Comparison of ENCODE assay signal across 10 mouse cellular contexts in genomic region chr11:96992722-96993311, GRCm38 (mm10). TPM values are rescaled to one million over a fixed set of nuclear protein-coding genes. Genes with fewer than 3 reads are reported as not detected.
DNase-seq lines count a peak whose midpoint lies in the region; ATAC-seq lines count a peak whose summit lies in the region.
"Had no signal": no experiment of that assay in that cellular context is flagged by ENCODE, and none has a peak within 500 bp of the region (broad histone marks: within the 10 kb centered on the region; RNA-seq: fewer than 3 reads in every experiment).

No protein-coding gene starts in this region.

- no peaks in the 10 kb centered on the region for H3K9me3 ChIP-seq in heart, embryonic 10.5 days
- no peaks in the 10 kb centered on the region for H3K9me3 ChIP-seq in heart, embryonic 11.5 days (replicated peaks; ENCODE audit: control insufficient read depth, low read length)
- no peaks in the 10 kb centered on the region for H3K9me3 ChIP-seq in liver, embryonic 13.5 days (replicated peaks)

- H3K4me1 ChIP-seq in heart, embryonic 10.5 days = peaks cover 53% of the 10 kb centered on the region
- H3K4me1 ChIP-seq in heart, embryonic 11.5 days (ENCODE audit: control insufficient read depth, insufficient read depth, low read length) = peaks cover 19% of the 10 kb centered on the region
- H3K4me1 ChIP-seq in liver, embryonic 13.5 days (replicated peaks) = peaks cover 47% of the 10 kb centered on the region

- ATAC-seq in heart, embryonic 11.5 days (replicated peaks; ENCODE audit: insufficient number of reproducible peaks, low FRiP score, low TSS enrichment) = no peak
- ATAC-seq in liver, embryonic 13.5 days (ENCODE audit: low read depth) = peak; percentile 35; the same call in 1 of the 2 replicates
- ATAC-seq: forebrain, embryonic 14.5 days; hindbrain, embryonic 16.5 days had no signal

- WGBS in heart, embryonic 10.5 days = 16% methylated on average over 8 of the region's 8 CpGs
- WGBS in heart, embryonic 11.5 days (ENCODE audit: insufficient replicate concordance) = 22% methylated on average over 8 of the region's 8 CpGs
- 25% methylated on average over 8 of the region's 8 CpGs for WGBS in liver, embryonic 13.5 days (ENCODE audit: insufficient replicate concordance)

- peak overlapping the region; percentile 62; the same call in 1 of the 2 replicates for H3K27ac ChIP-seq in heart, embryonic 10.5 days
- H3K27ac ChIP-seq in heart, embryonic 11.5 days (ENCODE audit: low read depth, low read length) = no peak overlapping the region
- peak overlapping the region; percentile 11; the same call in 1 of the 2 replicates for H3K27ac ChIP-seq in liver, embryonic 13.5 days

- H3K4me2 ChIP-seq in heart, embryonic 11.5 days = no peak overlapping the region
- no peak overlapping the region for H3K4me2 ChIP-seq in liver, embryonic 13.5 days

- H3K36me3 ChIP-seq in heart, embryonic 10.5 days = no peaks in the 10 kb centered on the region
- H3K36me3 ChIP-seq in heart, embryonic 11.5 days (ENCODE audit: control insufficient read depth, insufficient read depth, low read length) = no peaks in the 10 kb centered on the region
- no peaks in the 10 kb centered on the region for H3K36me3 ChIP-seq in liver, embryonic 13.5 days

- H3K27me3 ChIP-seq in heart, embryonic 10.5 days (ENCODE audit: insufficient read depth, poor library complexity, severe bottlenecking) = peaks cover 85% of the 10 kb centered on the region
- H3K27me3 ChIP-seq in heart, embryonic 11.5 days (ENCODE audit: control insufficient read depth, insufficient read depth, low read length) = peaks cover 52% of the 10 kb centered on the region
- H3K27me3 ChIP-seq in liver, embryonic 13.5 days = peaks cover 59% of the 10 kb centered on the region

- no peak overlapping the region for H3K9ac ChIP-seq in heart, embryonic 11.5 days (ENCODE audit: low read depth, low read length)
- no peak overlapping the region; the same call in 1 of the 2 replicates for H3K9ac ChIP-seq in liver, embryonic 13.5 days

- 0 out of 2 replicates have a peak overlapping the region, but pooled peaks have one; percentile 12 for H3K4me3 ChIP-seq in heart, embryonic 10.5 days
- H3K4me3 ChIP-seq in heart, embryonic 11.5 days (ENCODE audit: low read depth, low read length) = no peak overlapping the region
- no peak overlapping the region for H3K4me3 ChIP-seq in liver, embryonic 13.5 days (replicated peaks)

- DNase-seq in heart, embryonic 10.5 days (ENCODE audit: low spot score) = no peak
- DNase-seq in thymus, postnatal 0 days (ENCODE audit: low spot score) = peak; percentile 63
- no peak for DNase-seq in thymus, adult 18-20 months
- no peak for DNase-seq in liver, embryonic 13.5 days
- DNase-seq in yolk sac, embryonic 10.5 days (ENCODE audit: low spot score) = peak; percentile 69
- DNase-seq in cerebellum, adult 9-11 months = no peak
- no peak for DNase-seq in urinary bladder, adult 2 months (ENCODE audit: low spot score)

RNA-seq across cellular contexts. Expression of gene Sp2, which starts 10.1 kb away (rescaled TPM):
- 20.1 and 21.9 TPM in 2 replicates for polyA plus RNA-seq in heart, embryonic 10.5 days (2016; fragmentation: Nextera tagmentation; extraction: Ambion mirVana)
- 17.3 and 17.9 TPM in 2 replicates for polyA plus RNA-seq in heart, embryonic 11.5 days (2014; fragmentation: Nextera tagmentation; extraction: Ambion mirVana)
- 19.2 and 21.9 TPM in 2 replicates for polyA plus RNA-seq in thymus, postnatal 0 days (2015; fragmentation: Nextera tagmentation; extraction: Ambion mirVana)
- polyA plus RNA-seq in liver, embryonic 13.5 days (2015; fragmentation: Nextera tagmentation; extraction: Ambion mirVana) = 13.0 and 15.3 TPM in 2 replicates
- polyA plus RNA-seq in urinary bladder, adult 2 months (2012; rRNA removed) = 7.7 and 13.9 TPM in 2 replicates

RNA-seq across cellular contexts. Expression of gene Sp6, which starts 20.4 kb away (rescaled TPM):
- polyA plus RNA-seq in heart, embryonic 10.5 days (2016; fragmentation: Nextera tagmentation; extraction: Ambion mirVana) = 0.47 and 2.3 TPM in 2 replicates
- 0.07 and 0.11 TPM in 2 replicates for polyA plus RNA-seq in heart, embryonic 11.5 days (2014; fragmentation: Nextera tagmentation; extraction: Ambion mirVana)
- 1.7 TPM in 2 replicates for polyA plus RNA-seq in thymus, postnatal 0 days (2015; fragmentation: Nextera tagmentation; extraction: Ambion mirVana)
- polyA plus RNA-seq in liver, embryonic 13.5 days (2015; fragmentation: Nextera tagmentation; extraction: Ambion mirVana) = 0.05 and 0.08 TPM in 2 replicates
- 6.7 and 7.6 TPM in 2 replicates for polyA plus RNA-seq in urinary bladder, adult 2 months (2012; rRNA removed)

RNA-seq across cellular contexts. Expression of gene Scrn2, which starts 36.9 kb away (rescaled TPM):
- polyA plus RNA-seq in heart, embryonic 10.5 days (2016; fragmentation: Nextera tagmentation; extraction: Ambion mirVana) = 21.3 and 30.0 TPM in 2 replicates
- polyA plus RNA-seq in heart, embryonic 11.5 days (2014; fragmentation: Nextera tagmentation; extraction: Ambion mirVana) = 13.9 and 16.6 TPM in 2 replicates
- polyA plus RNA-seq in thymus, postnatal 0 days (2015; fragmentation: Nextera tagmentation; extraction: Ambion mirVana) = 23.1 and 25.8 TPM in 2 replicates
- 10.0 and 11.2 TPM in 2 replicates for polyA plus RNA-seq in liver, embryonic 13.5 days (2015; fragmentation: Nextera tagmentation; extraction: Ambion mirVana)
- 10.3 and 12.5 TPM in 2 replicates for polyA plus RNA-seq in urinary bladder, adult 2 months (2012; rRNA removed)

RNA-seq across cellular contexts. Expression of gene Lrrc46, which starts 48.4 kb away (rescaled TPM):
- polyA plus RNA-seq in heart, embryonic 10.5 days (2016; fragmentation: Nextera tagmentation; extraction: Ambion mirVana) = 0.28 and 0.35 TPM in 2 replicates
- 0.59 and 0.93 TPM in 2 replicates for polyA plus RNA-seq in heart, embryonic 11.5 days (2014; fragmentation: Nextera tagmentation; extraction: Ambion mirVana)
- polyA plus RNA-seq in thymus, postnatal 0 days (2015; fragmentation: Nextera tagmentation; extraction: Ambion mirVana) = 0.83 and 0.86 TPM in 2 replicates
- 0.29 and 0.38 TPM in 2 replicates for polyA plus RNA-seq in liver, embryonic 13.5 days (2015; fragmentation: Nextera tagmentation; extraction: Ambion mirVana)
- polyA plus RNA-seq in urinary bladder, adult 2 months (2012; rRNA removed) = 0.21 and 0.52 TPM in 2 replicates

RNA-seq across cellular contexts. Expression of gene Mrpl10, which starts 48.5 kb away (rescaled TPM):
- polyA plus RNA-seq in heart, embryonic 10.5 days (2016; fragmentation: Nextera tagmentation; extraction: Ambion mirVana) = 82.7 and 93.1 TPM in 2 replicates
- 83.9 and 87.2 TPM in 2 replicates for polyA plus RNA-seq in heart, embryonic 11.5 days (2014; fragmentation: Nextera tagmentation; extraction: Ambion mirVana)
- polyA plus RNA-seq in thymus, postnatal 0 days (2015; fragmentation: Nextera tagmentation; extraction: Ambion mirVana) = 72.4 and 72.8 TPM in 2 replicates
- 45.7 and 51.4 TPM in 2 replicates for polyA plus RNA-seq in liver, embryonic 13.5 days (2015; fragmentation: Nextera tagmentation; extraction: Ambion mirVana)
- polyA plus RNA-seq in urinary bladder, adult 2 months (2012; rRNA removed) = 60.0 and 63.9 TPM in 2 replicates

Comparison
In these comparisons a context has a peak if more than half of its experiments do, and no peak if none do; other contexts are left out.
1. DNase-seq: peak in thymus, postnatal 0 days (single experiment) and yolk sac, embryonic 10.5 days (single experiment); none in heart, embryonic 10.5 days (single experiment), thymus, adult 18-20 months (0 of 2), liver, embryonic 13.5 days (single experiment), cerebellum, adult 9-11 months (single experiment) and urinary bladder, adult 2 months (single experiment).